Mouse (Mus musculus) kidney, adult 2 months (tissue): Measurements from ENCODE around the gene Manf.

Experiments
- CTCF ChIP-seq: fragments of 200-500 bp; conservative IDR thresholded peaks from 2 replicates; pipeline ENCODE4 v1.5.1; 2011; ENCODE audit warnings: low read depth, mild to moderate bottlenecking, control low read depth, low read length, moderate library complexity, mixed read lengths; ENCODE audit not compliant: insufficient read depth, insufficient read length
- POLR2A ChIP-seq: fragments of 200-500 bp; IDR thresholded peaks from one replicate; pipeline ENCODE4 v1.6.1; 2011; ENCODE audit warnings: low read depth, low read length, control low read depth

DNA sequence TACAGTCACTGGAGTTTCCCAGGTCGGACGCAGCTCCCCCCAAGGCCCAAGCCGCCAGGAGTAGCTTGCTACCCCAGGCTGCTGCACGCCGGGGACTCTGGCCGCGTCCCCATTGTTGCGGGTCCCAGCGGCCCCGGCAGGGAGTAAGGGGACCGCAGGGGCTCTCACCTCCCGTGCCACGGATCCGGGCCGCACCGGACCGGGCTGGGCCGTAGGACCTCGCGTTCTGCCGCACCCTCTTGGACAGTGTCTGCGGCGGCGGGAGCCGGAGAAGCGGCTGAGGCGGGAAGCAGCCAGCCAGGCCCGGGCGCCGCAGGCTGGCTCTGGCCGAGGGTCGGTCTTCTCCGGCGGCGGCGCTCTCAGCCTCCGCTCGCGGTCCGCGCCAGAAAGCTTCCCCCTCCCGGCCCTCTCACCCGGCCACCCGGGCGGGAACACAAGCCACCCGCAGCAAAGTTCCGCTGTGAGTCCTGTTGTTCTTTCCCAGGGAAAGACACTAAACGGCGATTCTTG lies 102.9 kb downstream of the Manf start, which contains the start of gene Rad54l2:
- TF ChIP-seq CTCF (no peak), POLR2A (no peak)
